Comparison of ENCODE assay signal across 8 mouse cellular contexts in genomic region chr15:103239130-103239684, GRCm38 (mm10). TPM values are rescaled to one million over a fixed set of nuclear protein-coding genes. Genes with fewer than 3 reads are reported as not detected.
DNase-seq lines count a peak whose midpoint lies in the region; ATAC-seq and TF ChIP-seq lines count a peak whose summit lies in the region.

No protein-coding gene starts in this region.

- WGBS in embryonic facial prominence, embryonic 10.5 days: under 1% methylated on average over 26 of the region's 26 CpGs
- under 1% methylated on average over 26 of the region's 26 CpGs for WGBS in intestine, postnatal 0 days
- under 1% methylated on average over 26 of the region's 26 CpGs for WGBS in midbrain, embryonic 10.5 days

- H3K4me2 ChIP-seq in intestine, postnatal 0 days (replicated peaks; ENCODE audit: low read depth): peak overlapping the region; percentile 70

- DNase-seq in adrenal gland, postnatal 14 days: peak; percentile 96
- peak; percentile 96 for DNase-seq in embryonic facial prominence, embryonic 10.5 days (ENCODE audit: low spot score)
- DNase-seq in gonadal fat pad, adult 2 months (ENCODE audit: low read depth): peak; percentile 74
- peak; percentile 91 for DNase-seq in left cerebral cortex, postnatal 36 days (ENCODE audit: low spot score in 2 of 2)
- DNase-seq in midbrain, embryonic 10.5 days (ENCODE audit: low spot score): peak; percentile 96
- DNase-seq in right cerebral cortex, postnatal 4 days: peak; percentile 85
- DNase-seq in yolk sac, embryonic 10.5 days (ENCODE audit: low spot score): peak; percentile 98

- peak overlapping the region; percentile 41 for H3K9ac ChIP-seq in intestine, postnatal 0 days (ENCODE audit: low read depth, low read length)

- intact Hi-C loops in left cerebral cortex, postnatal 36 days (cut with DNase I): no loop called here

- peak overlapping the region; percentile 81 for H3K4me3 ChIP-seq in embryonic facial prominence, embryonic 10.5 days
- peak overlapping the region; percentile 52 for H3K4me3 ChIP-seq in intestine, postnatal 0 days (ENCODE audit: low read depth, low read length)
- peak overlapping the region; percentile 78 for H3K4me3 ChIP-seq in midbrain, embryonic 10.5 days

- peaks cover 68% of the 10 kb centered on the region for H3K36me3 ChIP-seq in embryonic facial prominence, embryonic 10.5 days (replicated peaks)
- peaks cover 26% of the 10 kb centered on the region for H3K36me3 ChIP-seq in intestine, postnatal 0 days (ENCODE audit: control insufficient read depth, insufficient read depth)
- peaks cover 67% of the 10 kb centered on the region for H3K36me3 ChIP-seq in midbrain, embryonic 10.5 days

- peaks cover 32% of the 10 kb centered on the region for H3K4me1 ChIP-seq in embryonic facial prominence, embryonic 10.5 days
- H3K4me1 ChIP-seq in intestine, postnatal 0 days (replicated peaks; ENCODE audit: control insufficient read depth, insufficient read depth, low read length): no peaks in the 10 kb centered on the region
- peaks cover 41% of the 10 kb centered on the region for H3K4me1 ChIP-seq in midbrain, embryonic 10.5 days

- TF ChIP-seq CTCF in intestine, postnatal 0 days (IDR thresholded peaks at IDR 0.05; ENCODE audit: low read depth): no peak

- H3K9me3 ChIP-seq in embryonic facial prominence, embryonic 10.5 days: peaks cover 2% of the 10 kb centered on the region; the same call in 1 of the 2 replicates
- H3K9me3 ChIP-seq in intestine, postnatal 0 days (ENCODE audit: control insufficient read depth): no peaks in the 10 kb centered on the region
- peaks cover 11% of the 10 kb centered on the region; the same call in 1 of the 2 replicates for H3K9me3 ChIP-seq in midbrain, embryonic 10.5 days (replicated peaks)

- peak overlapping the region; percentile 98 for H3K27ac ChIP-seq in embryonic facial prominence, embryonic 10.5 days (replicated peaks)
- H3K27ac ChIP-seq in intestine, postnatal 0 days (ENCODE audit: low read depth, low read length): peak overlapping the region; percentile 83
- H3K27ac ChIP-seq in midbrain, embryonic 10.5 days (replicated peaks): peak overlapping the region; percentile 98

- H3K27me3 ChIP-seq in embryonic facial prominence, embryonic 10.5 days (replicated peaks; ENCODE audit: low read depth, poor library complexity, severe bottlenecking): no peaks in the 10 kb centered on the region
- H3K27me3 ChIP-seq in intestine, postnatal 0 days (replicated peaks; ENCODE audit: control insufficient read depth, insufficient read depth, low read length): no peaks in the 10 kb centered on the region
- no peaks in the 10 kb centered on the region for H3K27me3 ChIP-seq in midbrain, embryonic 10.5 days (ENCODE audit: low read depth, poor library complexity, severe bottlenecking)

- ATAC-seq in intestine, postnatal 0 days: peak; percentile 86

RNA-seq across cellular contexts. Expression of gene Cbx5, which starts 0.4 kb away (rescaled TPM):
- total RNA-seq in adrenal gland, postnatal 14 days (2021): 73.0 and 73.8 TPM in 2 replicates
- polyA plus RNA-seq in embryonic facial prominence, embryonic 10.5 days (2016; fragmentation: Nextera tagmentation; extraction: Ambion mirVana): 202 and 206 TPM in 2 replicates
- 33.3 and 42.5 TPM in 2 replicates for polyA plus RNA-seq in gonadal fat pad, adult 2 months (2012; rRNA removed)
- 24.0 TPM in 2 replicates for polyA plus RNA-seq in intestine, postnatal 0 days (2015; fragmentation: Nextera tagmentation; extraction: Ambion mirVana)
- 100 to 1,000 TPM; 158 to 174 TPM for total RNA-seq in left cerebral cortex, postnatal 36 days (2021)
- 194 and 206 TPM in 2 replicates for polyA plus RNA-seq in midbrain, embryonic 10.5 days (2016; fragmentation: Nextera tagmentation; extraction: Ambion mirVana)

RNA-seq across cellular contexts. Expression of gene Hnrnpa1, which starts 1.0 kb away (rescaled TPM):
- 273 and 322 TPM in 2 replicates for total RNA-seq in adrenal gland, postnatal 14 days (2021)
- polyA plus RNA-seq in embryonic facial prominence, embryonic 10.5 days (2016; fragmentation: Nextera tagmentation; extraction: Ambion mirVana): 1,897 and 1,928 TPM in 2 replicates
- polyA plus RNA-seq in gonadal fat pad, adult 2 months (2012; rRNA removed): 83.1 and 114 TPM in 2 replicates
- 219 and 224 TPM in 2 replicates for polyA plus RNA-seq in intestine, postnatal 0 days (2015; fragmentation: Nextera tagmentation; extraction: Ambion mirVana)
- total RNA-seq in left cerebral cortex, postnatal 36 days (2021): 100 to 1,000 TPM; 199 to 232 TPM
- polyA plus RNA-seq in midbrain, embryonic 10.5 days (2016; fragmentation: Nextera tagmentation; extraction: Ambion mirVana): 1,542 and 1,692 TPM in 2 replicates

RNA-seq across cellular contexts. Expression of gene Nfe2, which starts 19.0 kb away (rescaled TPM):
- 1.0 and 4.7 TPM in 2 replicates for total RNA-seq in adrenal gland, postnatal 14 days (2021)
- polyA plus RNA-seq in embryonic facial prominence, embryonic 10.5 days (2016; fragmentation: Nextera tagmentation; extraction: Ambion mirVana): 4.7 and 5.9 TPM in 2 replicates
- 0.63 and 1.8 TPM in 2 replicates for polyA plus RNA-seq in gonadal fat pad, adult 2 months (2012; rRNA removed)
- polyA plus RNA-seq in intestine, postnatal 0 days (2015; fragmentation: Nextera tagmentation; extraction: Ambion mirVana): 0.82 and 0.90 TPM in 2 replicates
- total RNA-seq in left cerebral cortex, postnatal 36 days (2021): not detected
- polyA plus RNA-seq in midbrain, embryonic 10.5 days (2016; fragmentation: Nextera tagmentation; extraction: Ambion mirVana): 5.6 and 6.4 TPM in 2 replicates

RNA-seq across cellular contexts. Expression of gene Copz1, which starts 33.3 kb away (rescaled TPM):
- total RNA-seq in adrenal gland, postnatal 14 days (2021): 118 and 125 TPM in 2 replicates
- polyA plus RNA-seq in embryonic facial prominence, embryonic 10.5 days (2016; fragmentation: Nextera tagmentation; extraction: Ambion mirVana): 281 and 285 TPM in 2 replicates
- 134 and 161 TPM in 2 replicates for polyA plus RNA-seq in gonadal fat pad, adult 2 months (2012; rRNA removed)
- 248 and 253 TPM in 2 replicates for polyA plus RNA-seq in intestine, postnatal 0 days (2015; fragmentation: Nextera tagmentation; extraction: Ambion mirVana)
- total RNA-seq in left cerebral cortex, postnatal 36 days (2021): 10 to 100 TPM; 87.8 to 95.9 TPM
- 288 and 291 TPM in 2 replicates for polyA plus RNA-seq in midbrain, embryonic 10.5 days (2016; fragmentation: Nextera tagmentation; extraction: Ambion mirVana)

Comparison
In these comparisons a context has a peak if more than half of its experiments do, and no peak if none do; other contexts are left out.
1. Peak in every context shown above with its lines: DNase-seq, ATAC-seq, H3K4me3 ChIP-seq and H3K27ac ChIP-seq.